Mouse (Mus musculus) liver, embryonic 14.5 days (tissue): ENCODE data around the gene Atg101. TPM values are rescaled to one million over a fixed set of nuclear protein-coding genes. Genes with fewer than 3 reads are reported as not detected.
A peak's percentile ranks its signal among the peaks of the same experiment; 100 is the strongest.

Experiments used
- ATAC-seq: fragments of 200-750 bp; cut with Nextera tagmentation; 2 replicates; pipeline ENCODE4 v1.8.0; 2017; ENCODE audit warnings: moderate number of reproducible peaks, mild to moderate bottlenecking, moderate library complexity; ENCODE audit not compliant: insufficient read depth
- DNase-seq, 3 experiments: peaks; one replicate each; pipeline ENCODE4 v3.0.0-alpha.2; 2012 to 2013; ENCODE audit warnings: low read depth in 3 of 3, low spot score in 3 of 3
- H3K27ac ChIP-seq: fragments of 300-500 bp; sonication (generic); 2 replicates; pipeline ENCODE4 v1.5.1; 2014; ENCODE audit warnings: moderate library complexity, mild to moderate bottlenecking, control low read depth, inconsistent platforms
- H3K27me3 ChIP-seq: fragments of 300-500 bp; sonication (generic); 2 replicates; pipeline ENCODE4 v1.6.1; 2014; ENCODE audit warnings: mild to moderate bottlenecking, low read length, moderate library complexity; ENCODE audit not compliant: control insufficient read depth, insufficient read depth
- H3K36me3 ChIP-seq: fragments of 300-500 bp; sonication (generic); replicated peaks from 2 replicates; pipeline ENCODE4 v1.6.1; 2014; ENCODE audit warnings: low read depth; ENCODE audit not compliant: control insufficient read depth, insufficient read depth
- H3K4me1 ChIP-seq, 2 experiments: fragments of 200-500 bp in 1 of 2; fragments of 300-500 bp in 1 of 2; sonication (generic) in 1 of 2; replicated peaks; 2 replicates each; pipeline ENCODE4 v1.6.1; 2012 to 2014; ENCODE audit warnings: antibody characterized with exemption in 1 of 2, inconsistent platforms in 1 of 2, low read length in 1 of 2; ENCODE audit not compliant: control insufficient read depth in 2 of 2, insufficient read depth in 2 of 2
- H3K4me2 ChIP-seq: fragments of 300-500 bp; sonication (generic); 2 replicates; pipeline ENCODE4 v1.6.1; 2014; ENCODE audit warnings: low read depth, mild to moderate bottlenecking, control low read depth, moderate library complexity
- H3K4me3 ChIP-seq, 2 experiments: fragments of 200-500 bp in 1 of 2; fragments of 300-500 bp in 1 of 2; sonication (generic) in 1 of 2; 2 replicates each; pipeline ENCODE4 v1.5.1; 2012 to 2014; ENCODE audit warnings: low read depth in 2 of 2, low read length in 2 of 2, mild to moderate bottlenecking in 2 of 2, control low read depth in 1 of 2, inconsistent platforms in 1 of 2, moderate library complexity in 1 of 2; ENCODE audit not compliant: insufficient read depth in 1 of 2
- H3K9ac ChIP-seq: fragments of 300-500 bp; sonication (generic); replicated peaks from 2 replicates; pipeline ENCODE4 v1.6.1; 2014; ENCODE audit warnings: mild to moderate bottlenecking, control low read depth, moderate library complexity
- H3K9me3 ChIP-seq: fragments of 300-500 bp; sonication (generic); 2 replicates; pipeline ENCODE4 v1.6.1; 2016; ENCODE audit warnings: low read length, mixed read lengths; ENCODE audit not compliant: control insufficient read depth
- CTCF ChIP-seq: IDR thresholded peaks from 2 replicates; pipeline ENCODE4 v1.5.1; 2016; ENCODE audit warnings: antibody characterized with exemption, low read depth, control low read depth
- EP300 ChIP-seq: IDR thresholded peaks from 2 replicates; pipeline ENCODE4 v1.6.1; 2016; ENCODE audit warnings: antibody characterized with exemption, low read depth
- WGBS: fragments of 180-500 bp; shearing (Covaris S2); extraction: QIAGEN DNeasy Blood & Tissue Kit; methylation state at CpG from one replicate; pipeline ENCODE4 v1.1.7; 2014; ENCODE audit not compliant: insufficient replicate concordance; 5-methylcytosine and 5-hydroxymethylcytosine counted together
- polyA plus RNA-seq, 2 experiments: library from polyadenylated mRNA; depleted of rRNA in 1 of 2; stranded (reverse) in 1 of 2; unstranded in 1 of 2; fragments of >200 nt; fragmentation: Nextera tagmentation in 1 of 2; extraction: Ambion mirVana in 1 of 2; gene quantifications; 2 replicates each; pipeline versions ENCODE4 v1.2.1 to v1.2.3; 2012 to 2014

Atg101 gene
- polyA plus RNA-seq, 2 experiments: 17.2 to 23.7 TPM

- WGBS: 37% methylated on average over 8 of the region's 8 CpGs
- Histone ChIP-seq H3K4me1 (peaks cover 0 to 14% of the 10 kb centered on the region in 2 experiments; a peak in 3 of 4 replicates), H3K9ac (no peak overlapping the region), H3K36me3 (no peaks in the 10 kb centered on the region), H3K4me2 (no peak overlapping the region), H3K27me3 (no peaks in the 10 kb centered on the region; the same call in 1 of the 2 replicates), H3K4me3 (no peak overlapping the region), H3K9me3 (no peaks in the 10 kb centered on the region), H3K27ac (no peak overlapping the region)
- TF ChIP-seq CTCF: peak; percentile 43
- TF ChIP-seq EP300: no peak
- ATAC-seq (no peak), DNase-seq (no peak)
Observed at GRCm38 (mm10) chr15:101242645-101243044, 41.4 kb upstream of the Atg101 start.

- Histone ChIP-seq H3K4me1 (peaks cover 0 to 16% of the 10 kb centered on the region in 2 experiments; a peak in 3 of 4 replicates), H3K4me3 (no peak overlapping the region), H3K27me3 (no peaks in the 10 kb centered on the region; the same call in 1 of the 2 replicates), H3K36me3 (no peaks in the 10 kb centered on the region), H3K4me2 (no peak overlapping the region), H3K9me3 (no peaks in the 10 kb centered on the region), H3K9ac (no peak overlapping the region), H3K27ac (no peak overlapping the region)
- DNase-seq: no peak
- TF ChIP-seq CTCF (no peak), EP300 (no peak)
- 24% methylated on average over 3 of the region's 3 CpGs for WGBS
- no peak for ATAC-seq
Observed at GRCm38 (mm10) chr15:101244012-101244411, 40.1 kb upstream of the Atg101 start.

GRCm38 (mm10) chr15:101246231-101247154, 37.6 kb upstream of the Atg101 start:
- DNase-seq (peak; percentile 86 to 87 (median 86)), ATAC-seq (peak; percentile 99)
- H3K4me2 ChIP-seq: peak overlapping the region; percentile 59
- no peak overlapping the region; the same call in 1 of the 2 replicates for H3K9ac ChIP-seq
- H3K36me3 ChIP-seq: no peaks in the 10 kb centered on the region
- no peak overlapping the region for H3K27ac ChIP-seq
- peaks cover 0 to 13% of the 10 kb centered on the region in 2 experiments; a peak in 2 of 4 replicates for H3K4me1 ChIP-seq
- TF ChIP-seq EP300 (no peak; the same call in 1 of the 2 replicates), CTCF (peak; percentile 35)
- H3K4me3 ChIP-seq: peak overlapping the region; percentile 35 to 41
- no peaks in the 10 kb centered on the region for H3K9me3 ChIP-seq
- no peaks in the 10 kb centered on the region for H3K27me3 ChIP-seq
- 2% methylated on average over 56 of the region's 56 CpGs for WGBS

GRCm38 (mm10) chr15:101247155-101247498, 36.9 kb upstream of the Atg101 start:
- H3K4me2 ChIP-seq: no peak overlapping the region
- no peak for TF ChIP-seq EP300
- TF ChIP-seq CTCF: no peak
- WGBS: 62% methylated on average over 1 of the region's 1 CpGs
- ATAC-seq (no peak), DNase-seq (no peak)
- no peaks in the 10 kb centered on the region for H3K27me3 ChIP-seq
- peaks cover 0 to 13% of the 10 kb centered on the region in 2 experiments; a peak in 2 of 4 replicates for H3K4me1 ChIP-seq
- no peak overlapping the region for H3K27ac ChIP-seq
- H3K4me3 ChIP-seq: no peak overlapping the region
- H3K9me3 ChIP-seq: no peaks in the 10 kb centered on the region
- H3K9ac ChIP-seq: no peak overlapping the region
- H3K36me3 ChIP-seq: no peaks in the 10 kb centered on the region

- Histone ChIP-seq H3K4me3 (no peak overlapping the region), H3K27me3 (0 out of 2 replicates have a peak, but pooled peaks cover under 1% of the 10 kb centered on the region), H3K9ac (no peak overlapping the region), H3K9me3 (no peaks in the 10 kb centered on the region), H3K36me3 (no peaks in the 10 kb centered on the region), H3K4me2 (no peak overlapping the region), H3K4me1 (peaks cover 0 to 13% of the 10 kb centered on the region in 2 experiments; a peak in 2 of 4 replicates), H3K27ac (no peak overlapping the region)
- no peak for ATAC-seq
- 25% methylated on average over 5 of the region's 5 CpGs for WGBS
- TF ChIP-seq CTCF (no peak), EP300 (no peak)
- no peak for DNase-seq
Observed at GRCm38 (mm10) chr15:101248029-101248710, 35.9 kb upstream of the Atg101 start.
